ENCODE assay signal across 11 mouse cellular contexts in genomic region chr5:131711474-131712129, GRCm38 (mm10).
DNase-seq lines count a peak whose midpoint lies in the region; ATAC-seq and TF ChIP-seq lines count a peak whose summit lies in the region.
"Had no signal": no experiment of that assay in that cellular context is flagged by ENCODE, and none has a peak within 500 bp of the region (broad histone marks: within the 10 kb centered on the region; RNA-seq: fewer than 3 reads in every experiment).

No protein-coding gene starts in this region.

- ATAC-seq in hindbrain, embryonic 16.5 days, result no peak
- no peak for ATAC-seq in hindbrain, embryonic 11.5 days (ENCODE audit: low FRiP score)
- no peak for ATAC-seq in limb, embryonic 13.5 days (ENCODE audit: low FRiP score, low read depth)
- ATAC-seq in liver, postnatal 0 days, result no peak

- 53% methylated on average over 5 of the region's 5 CpGs for WGBS in hindbrain, embryonic 16.5 days
- 64% methylated on average over 5 of the region's 5 CpGs for WGBS in hindbrain, embryonic 11.5 days
- 18% methylated on average over 5 of the region's 5 CpGs for WGBS in limb, embryonic 13.5 days
- WGBS in liver, postnatal 0 days (ENCODE audit: insufficient replicate concordance), result 65% methylated on average over 5 of the region's 5 CpGs

- no peak for DNase-seq in hindbrain, embryonic 11.5 days (ENCODE audit: low spot score)
- peak; percentile 37 for DNase-seq in Muller cell, postnatal 12 days (ENCODE audit: inconsistent ontology term)
- peak; percentile 11 for DNase-seq in adrenal gland, postnatal 25 days
- no peak for DNase-seq in liver, postnatal 0 days
- no peak for DNase-seq in ovary, postnatal 14 days (ENCODE audit: low spot score)
- DNase-seq: cerebellum, adult 2 months; liver, embryonic 13.5 days had no signal

- 0 out of 2 replicates have a peak, but pooled peaks cover 2% of the 10 kb centered on the region for H3K36me3 ChIP-seq in hindbrain, embryonic 16.5 days (ENCODE audit: control insufficient read depth, insufficient read depth, low read length)
- no peaks in the 10 kb centered on the region for H3K36me3 ChIP-seq in hindbrain, embryonic 11.5 days (ENCODE audit: control insufficient read depth, insufficient read depth, low read length)
- H3K36me3 ChIP-seq in limb, embryonic 13.5 days, result peaks cover 9% of the 10 kb centered on the region
- H3K36me3 ChIP-seq in liver, postnatal 0 days (replicated peaks; ENCODE audit: insufficient read depth, low read length), result no peaks in the 10 kb centered on the region
- H3K36me3 ChIP-seq: liver, embryonic 13.5 days had no signal

- no peak for TF ChIP-seq EP300 in liver, postnatal 0 days (IDR thresholded peaks at IDR 0.05; ENCODE audit: low read depth)

- TF ChIP-seq CTCF in liver, postnatal 0 days (IDR thresholded peaks at IDR 0.05; ENCODE audit: low read depth), result no peak

- 0 out of 2 replicates have a peak overlapping the region, but pooled peaks have one; percentile 36 for H3K27ac ChIP-seq in hindbrain, embryonic 16.5 days (ENCODE audit: low read depth, low read length)
- H3K27ac ChIP-seq in hindbrain, embryonic 11.5 days (ENCODE audit: low read depth, low read length), result no peak overlapping the region
- peak overlapping the region; percentile 39; the same call in 1 of the 2 replicates for H3K27ac ChIP-seq in limb, embryonic 13.5 days
- no peak overlapping the region for H3K27ac ChIP-seq in liver, postnatal 0 days (ENCODE audit: low read depth)
- H3K27ac ChIP-seq: left cerebral cortex, adult 2 months; liver, embryonic 13.5 days had no signal

- peaks cover under 1% of the 10 kb centered on the region; the same call in 1 of the 2 replicates for H3K4me1 ChIP-seq in hindbrain, embryonic 16.5 days (ENCODE audit: control insufficient read depth, insufficient read depth, low read depth, low read length)
- H3K4me1 ChIP-seq in hindbrain, embryonic 11.5 days (replicated peaks; ENCODE audit: control insufficient read depth, insufficient read depth, low read length), result no peaks in the 10 kb centered on the region
- peaks cover 32% of the 10 kb centered on the region for H3K4me1 ChIP-seq in limb, embryonic 13.5 days
- no peaks in the 10 kb centered on the region for H3K4me1 ChIP-seq in liver, postnatal 0 days (ENCODE audit: insufficient read depth)
- H3K4me1 ChIP-seq: liver, embryonic 13.5 days had no signal

- H3K4me3 ChIP-seq in hindbrain, embryonic 16.5 days (ENCODE audit: low read length), result no peak overlapping the region
- H3K4me3 ChIP-seq in hindbrain, embryonic 11.5 days (ENCODE audit: low read depth, low read length), result no peak overlapping the region
- H3K4me3 ChIP-seq in limb, embryonic 13.5 days, result no peak overlapping the region
- H3K4me3 ChIP-seq in liver, postnatal 0 days (ENCODE audit: low read depth, low read length), result no peak overlapping the region
- H3K4me3 ChIP-seq: left cerebral cortex, adult 2 months; liver, embryonic 13.5 days had no signal

- H3K9ac ChIP-seq in hindbrain, embryonic 16.5 days (ENCODE audit: low read depth, low read length), result no peak overlapping the region
- no peak overlapping the region for H3K9ac ChIP-seq in hindbrain, embryonic 11.5 days (ENCODE audit: low read depth, low read length)
- no peak overlapping the region for H3K9ac ChIP-seq in limb, embryonic 13.5 days
- no peak overlapping the region for H3K9ac ChIP-seq in liver, postnatal 0 days (replicated peaks)
- H3K9ac ChIP-seq: liver, embryonic 13.5 days had no signal

- H3K4me2 ChIP-seq in hindbrain, embryonic 16.5 days (ENCODE audit: low read length), result no peak overlapping the region
- no peak overlapping the region for H3K4me2 ChIP-seq in hindbrain, embryonic 11.5 days (replicated peaks; ENCODE audit: low read depth, low read length)
- no peak overlapping the region; the same call in 1 of the 2 replicates for H3K4me2 ChIP-seq in limb, embryonic 13.5 days (replicated peaks)
- no peak overlapping the region for H3K4me2 ChIP-seq in liver, postnatal 0 days (ENCODE audit: low read depth, low read length)
- H3K4me2 ChIP-seq: liver, embryonic 13.5 days had no signal

- no peaks in the 10 kb centered on the region for H3K9me3 ChIP-seq in hindbrain, embryonic 16.5 days (ENCODE audit: control insufficient read depth, low read length)
- H3K9me3 ChIP-seq in hindbrain, embryonic 11.5 days (ENCODE audit: control insufficient read depth, low read length), result no peaks in the 10 kb centered on the region
- H3K9me3 ChIP-seq in limb, embryonic 13.5 days, result peaks cover 6% of the 10 kb centered on the region; the same call in 1 of the 2 replicates
- peaks cover 2% of the 10 kb centered on the region; the same call in 1 of the 2 replicates for H3K9me3 ChIP-seq in liver, postnatal 0 days (ENCODE audit: low read length)
- H3K9me3 ChIP-seq: liver, embryonic 13.5 days had no signal

- no peaks in the 10 kb centered on the region for H3K27me3 ChIP-seq in hindbrain, embryonic 16.5 days (replicated peaks; ENCODE audit: control insufficient read depth, insufficient read depth, low read length)
- no peaks in the 10 kb centered on the region for H3K27me3 ChIP-seq in hindbrain, embryonic 11.5 days (ENCODE audit: control insufficient read depth, insufficient read depth, low read length)
- H3K27me3 ChIP-seq in limb, embryonic 13.5 days, result peaks cover 7% of the 10 kb centered on the region
- no peaks in the 10 kb centered on the region for H3K27me3 ChIP-seq in liver, postnatal 0 days (ENCODE audit: insufficient read depth, low read length)
- H3K27me3 ChIP-seq: CH12.LX; liver, embryonic 13.5 days had no signal

Comparison
In these comparisons a context has a peak if more than half of its experiments do, and no peak if none do; other contexts are left out.
1. H3K27ac ChIP-seq: peak in hindbrain, embryonic 16.5 days (single experiment) and limb, embryonic 13.5 days (single experiment); none in hindbrain, embryonic 11.5 days (single experiment) and liver, postnatal 0 days (single experiment).
2. DNase-seq: peak in Muller cell, postnatal 12 days (single experiment) and adrenal gland, postnatal 25 days (single experiment); none in hindbrain, embryonic 11.5 days (single experiment), liver, postnatal 0 days (single experiment) and ovary, postnatal 14 days (single experiment).